Mouse (Mus musculus) CD4-positive, CD25-positive, alpha-beta regulatory T cell, adult 4 months (primary cell): Measurements from ENCODE around the gene Ppp1r9a. TPM values are rescaled to one million over a fixed set of nuclear protein-coding genes. Genes with fewer than 3 reads are reported as not detected.

Source experiments
- ATAC-seq: one replicate; pipeline ENCODE4 v1.8.0; 2017
- polyA plus RNA-seq, 2 experiments: library from polyadenylated mRNA; unstranded; fragments of 100-300 nt; shearing (Covaris generic); gene quantifications; one replicate each; pipeline ENCODE4 v1.2.1; 2017

Ppp1r9a gene
- polyA plus RNA-seq, 2 experiments from 2014 or later = 0.04 TPM; not detected in 1

GRCm38 (mm10) chr6:5163507-5164144, 260.9 kb downstream of the Ppp1r9a start:
- no peak for ATAC-seq

- no peak for ATAC-seq
These were observed 262.1 kb downstream of the Ppp1r9a start for GRCm38 (mm10) chr6:5164855-5165254.

- no peak for ATAC-seq
These were observed 264.4 kb downstream of the Ppp1r9a start for GRCm38 (mm10) chr6:5167051-5167677.

GRCm38 (mm10) chr6:5168158-5168557, 265.4 kb downstream of the Ppp1r9a start:
- ATAC-seq = no peak

GRCm38 (mm10) chr6:5171418-5171817, 268.7 kb downstream of the Ppp1r9a start:
- ATAC-seq = no peak

GRCm38 (mm10) chr6:5172571-5172970, 269.9 kb downstream of the Ppp1r9a start:
- no peak for ATAC-seq

- no peak for ATAC-seq
These were observed 271.6 kb downstream of the Ppp1r9a start for GRCm38 (mm10) chr6:5174179-5174812.

GRCm38 (mm10) chr6:5177967-5178891, 275.5 kb downstream of the Ppp1r9a start:
- ATAC-seq = no peak

- ATAC-seq = no peak
These were observed 276.5 kb downstream of the Ppp1r9a start for GRCm38 (mm10) chr6:5179189-5179588.

- ATAC-seq = no peak
These were observed 277.9 kb downstream of the Ppp1r9a start for GRCm38 (mm10) chr6:5180645-5181044.

GRCm38 (mm10) chr6:5186229-5186950, 283.7 kb downstream of the Ppp1r9a start:
- no peak for ATAC-seq

- no peak for ATAC-seq
These were observed 284.9 kb downstream of the Ppp1r9a start for GRCm38 (mm10) chr6:5187586-5187985.

GRCm38 (mm10) chr6:5188036-5188435, 285.3 kb downstream of the Ppp1r9a start:
- ATAC-seq = no peak

GRCm38 (mm10) chr6:5188938-5189337, 286.2 kb downstream of the Ppp1r9a start:
- no peak for ATAC-seq

- no peak for ATAC-seq
These were observed 286.8 kb downstream of the Ppp1r9a start for GRCm38 (mm10) chr6:5189507-5189906.

- no peak for ATAC-seq
These were observed 288.0 kb downstream of the Ppp1r9a start for GRCm38 (mm10) chr6:5190761-5191160.

GRCm38 (mm10) chr6:5193693-5194092, 291.0 kb downstream of the Ppp1r9a start, which contains the start of gene Pon1:
Gene Pon1 (minus strand): TSS chr6:5193946.
- ATAC-seq = no peak

GRCm38 (mm10) chr6:5198590-5198989, 295.9 kb downstream of the Ppp1r9a start:
- ATAC-seq = no peak

- no peak for ATAC-seq
These were observed 296.7 kb downstream of the Ppp1r9a start for GRCm38 (mm10) chr6:5199376-5199905.

- ATAC-seq = no peak
These were observed 297.2 kb downstream of the Ppp1r9a start for GRCm38 (mm10) chr6:5199916-5200315.

- ATAC-seq = no peak
These were observed 305.1 kb downstream of the Ppp1r9a start for GRCm38 (mm10) chr6:5207817-5208216.
